ENCODE assay signal across 9 mouse cellular contexts in the genomic region with DNA sequence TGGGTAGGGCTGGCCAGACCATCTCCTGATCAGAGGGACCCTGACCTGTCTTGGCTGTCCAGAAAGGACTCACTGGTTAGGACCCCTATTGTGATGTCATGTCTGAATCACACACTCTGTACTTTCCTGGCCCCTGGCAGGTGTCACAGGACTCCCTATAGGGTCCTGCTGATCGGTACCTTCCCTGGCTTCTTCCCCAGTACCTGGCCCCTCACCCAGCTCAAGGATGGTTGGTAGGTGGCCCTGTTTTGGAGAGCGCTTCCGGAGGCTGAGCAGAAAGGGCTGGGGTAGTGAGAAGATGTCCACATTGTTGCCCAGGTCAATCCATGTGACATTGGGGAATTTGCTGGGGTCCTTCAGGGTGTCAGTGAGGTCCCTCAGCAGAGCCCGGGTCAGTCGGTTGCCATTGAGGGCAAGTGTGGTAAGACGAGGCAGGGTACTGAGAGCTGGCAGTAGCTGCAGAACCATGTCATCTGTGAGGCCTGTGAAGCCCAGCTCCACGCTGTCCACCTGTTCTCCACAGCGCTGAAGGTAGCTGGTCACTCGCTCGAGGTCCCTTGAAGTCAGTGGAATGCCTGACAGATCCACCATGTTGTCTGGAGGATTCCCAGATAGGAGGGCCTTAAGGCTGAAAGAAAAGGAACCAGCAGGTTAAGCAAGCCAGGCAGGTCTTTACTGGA. TPM values are rescaled to one million over a fixed set of nuclear protein-coding genes. Genes with fewer than 3 reads are reported as not detected.
DNase-seq lines count a peak whose midpoint lies in the region; ATAC-seq and TF ChIP-seq lines count a peak whose summit lies in the region.
"Had no signal": no experiment of that assay in that cellular context is flagged by ENCODE, and none has a peak within 500 bp of the region (broad histone marks: within the 10 kb centered on the region; RNA-seq: fewer than 3 reads in every experiment).

No protein-coding gene starts in this region.

- WGBS in heart, embryonic 10.5 days, result 41% methylated on average over 10 of the region's 10 CpGs
- WGBS in hindbrain, postnatal 0 days, result 44% methylated on average over 10 of the region's 10 CpGs
- 44% methylated on average over 10 of the region's 10 CpGs for WGBS in midbrain, postnatal 0 days

- H3K4me3 ChIP-seq in heart, embryonic 10.5 days, result peak overlapping the region; percentile 83
- H3K4me3 ChIP-seq in hindbrain, postnatal 0 days (ENCODE audit: low read length), result no peak overlapping the region
- H3K4me3 ChIP-seq in midbrain, postnatal 0 days (ENCODE audit: low read depth, low read length), result no peak overlapping the region

- DNase-seq in heart, embryonic 10.5 days (ENCODE audit: low spot score), result no peak
- no peak for DNase-seq in heart, postnatal 4 days
- DNase-seq in c-Kit-positive CD71-positive TER-119-positive erythroid progenitor cells, embryonic 14.5 days (ENCODE audit: low spot score), result peak; percentile 20
- no peak for DNase-seq in hindbrain, postnatal 0 days (ENCODE audit: low spot score)
- DNase-seq in midbrain, postnatal 0 days (ENCODE audit: low spot score), result no peak
- no peak for DNase-seq in spleen, postnatal 10 days (ENCODE audit: low spot score in 2 of 2)
- DNase-seq in gastrocnemius, postnatal 4 days (ENCODE audit: low spot score in 2 of 2), result no peak
- no peak for DNase-seq in cerebellum, adult 8-10 months

- peaks cover 74% of the 10 kb centered on the region for H3K36me3 ChIP-seq in heart, embryonic 10.5 days
- H3K36me3 ChIP-seq in hindbrain, postnatal 0 days (ENCODE audit: insufficient read depth, low read length), result peaks cover 33% of the 10 kb centered on the region
- H3K36me3 ChIP-seq in midbrain, postnatal 0 days (ENCODE audit: insufficient read depth, low read length), result peaks cover 36% of the 10 kb centered on the region

- H3K9ac ChIP-seq in hindbrain, postnatal 0 days (replicated peaks; ENCODE audit: low read length), result peak overlapping the region; percentile 93; the same call in 1 of the 2 replicates
- peak overlapping the region; percentile 6; the same call in 1 of the 2 replicates for H3K9ac ChIP-seq in midbrain, postnatal 0 days (replicated peaks; ENCODE audit: low read length, poor library complexity, severe bottlenecking)

- H3K27me3 ChIP-seq in heart, embryonic 10.5 days (ENCODE audit: insufficient read depth, poor library complexity, severe bottlenecking), result no peaks in the 10 kb centered on the region
- H3K27me3 ChIP-seq in hindbrain, postnatal 0 days (ENCODE audit: insufficient read depth, low read length), result no peaks in the 10 kb centered on the region
- H3K27me3 ChIP-seq in midbrain, postnatal 0 days (ENCODE audit: insufficient read depth, low read length), result no peaks in the 10 kb centered on the region
- H3K27me3 ChIP-seq: Patski had no signal

- H3K27ac ChIP-seq in heart, embryonic 10.5 days, result peak overlapping the region; percentile 36; the same call in 1 of the 2 replicates
- H3K27ac ChIP-seq in hindbrain, postnatal 0 days, result peak overlapping the region; percentile 15; the same call in 1 of the 2 replicates
- H3K27ac ChIP-seq in midbrain, postnatal 0 days (ENCODE audit: low read depth, low read length), result peak overlapping the region; percentile 18; the same call in 1 of the 2 replicates

- H3K9me3 ChIP-seq in heart, embryonic 10.5 days, result no peaks in the 10 kb centered on the region
- no peaks in the 10 kb centered on the region for H3K9me3 ChIP-seq in hindbrain, postnatal 0 days (ENCODE audit: low read length)
- H3K9me3 ChIP-seq in midbrain, postnatal 0 days (ENCODE audit: low read length), result no peaks in the 10 kb centered on the region

- no peak for ATAC-seq in hindbrain, postnatal 0 days
- ATAC-seq in midbrain, postnatal 0 days (ENCODE audit: low FRiP score), result no peak
- ATAC-seq: Patski had no signal

- peaks cover 27% of the 10 kb centered on the region for H3K4me1 ChIP-seq in heart, embryonic 10.5 days
- peaks cover 24% of the 10 kb centered on the region for H3K4me1 ChIP-seq in hindbrain, postnatal 0 days (ENCODE audit: insufficient read depth, low read length)
- peaks cover 18% of the 10 kb centered on the region for H3K4me1 ChIP-seq in midbrain, postnatal 0 days (ENCODE audit: insufficient read depth, low read length)

- TF ChIP-seq CTCF in hindbrain, postnatal 0 days (IDR thresholded peaks at IDR 0.05; ENCODE audit: low read depth), result no peak
- TF ChIP-seq CTCF in midbrain, postnatal 0 days (IDR thresholded peaks at IDR 0.05), result no peak

- peak overlapping the region; percentile 96 for H3K4me2 ChIP-seq in hindbrain, postnatal 0 days (ENCODE audit: low read depth, low read length)
- H3K4me2 ChIP-seq in midbrain, postnatal 0 days (ENCODE audit: low read depth, low read length, poor library complexity, severe bottlenecking), result peak overlapping the region; percentile 10; the same call in 1 of the 2 replicates

RNA-seq across cellular contexts. Expression of a gene that starts 31.5 kb away (rescaled TPM):
- 4.2 and 5.9 TPM in 2 replicates for polyA plus RNA-seq in heart, embryonic 10.5 days (2016; fragmentation: Nextera tagmentation; extraction: Ambion mirVana)
- 1 to 10 TPM; 3.0 to 3.2 TPM for total RNA-seq in heart, postnatal 4 days (2021)
- 46.2 and 51.0 TPM in 2 replicates for total RNA-seq in hindbrain, postnatal 0 days (2014; rRNA removed)
- 24.4 and 24.9 TPM in 2 replicates for polyA plus RNA-seq in hindbrain, postnatal 0 days (2015; fragmentation: Nextera tagmentation; extraction: Ambion mirVana)
- total RNA-seq in midbrain, postnatal 0 days (2014; rRNA removed), result 55.4 and 62.0 TPM in 2 replicates
- polyA plus RNA-seq in midbrain, postnatal 0 days (2015; fragmentation: Nextera tagmentation; extraction: Ambion mirVana), result 31.0 and 32.9 TPM in 2 replicates
- total RNA-seq in gastrocnemius, postnatal 4 days (2021), result 1 to 10 TPM; 3.6 to 4.7 TPM

RNA-seq across cellular contexts. Expression of a gene that starts 42.6 kb away (rescaled TPM):
- polyA plus RNA-seq in heart, embryonic 10.5 days (2016; fragmentation: Nextera tagmentation; extraction: Ambion mirVana), result 14.9 and 17.2 TPM in 2 replicates
- 10 to 100 TPM; 15.7 to 16.5 TPM for total RNA-seq in heart, postnatal 4 days (2021)
- total RNA-seq in hindbrain, postnatal 0 days (2014; rRNA removed), result 26.0 and 29.7 TPM in 2 replicates
- polyA plus RNA-seq in hindbrain, postnatal 0 days (2015; fragmentation: Nextera tagmentation; extraction: Ambion mirVana), result 6.4 and 6.9 TPM in 2 replicates
- total RNA-seq in midbrain, postnatal 0 days (2014; rRNA removed), result 23.3 and 25.9 TPM in 2 replicates
- polyA plus RNA-seq in midbrain, postnatal 0 days (2015; fragmentation: Nextera tagmentation; extraction: Ambion mirVana), result 6.9 and 7.4 TPM in 2 replicates
- 10 to 100 TPM; 29.1 to 31.3 TPM for total RNA-seq in gastrocnemius, postnatal 4 days (2021)

RNA-seq across cellular contexts. Expression of a gene that starts 42.7 kb away (rescaled TPM):
- polyA plus RNA-seq in heart, embryonic 10.5 days (2016; fragmentation: Nextera tagmentation; extraction: Ambion mirVana), result 40.5 and 49.6 TPM in 2 replicates
- total RNA-seq in heart, postnatal 4 days (2021), result 10 to 100 TPM; 18.5 to 20.9 TPM
- total RNA-seq in hindbrain, postnatal 0 days (2014; rRNA removed), result 15.6 and 43.9 TPM in 2 replicates
- polyA plus RNA-seq in hindbrain, postnatal 0 days (2015; fragmentation: Nextera tagmentation; extraction: Ambion mirVana), result 22.6 and 28.1 TPM in 2 replicates
- total RNA-seq in midbrain, postnatal 0 days (2014; rRNA removed), result 24.0 and 58.3 TPM in 2 replicates
- 22.7 and 23.4 TPM in 2 replicates for polyA plus RNA-seq in midbrain, postnatal 0 days (2015; fragmentation: Nextera tagmentation; extraction: Ambion mirVana)
- total RNA-seq in gastrocnemius, postnatal 4 days (2021), result 10 to 100 TPM; 24.2 to 26.0 TPM

RNA-seq across cellular contexts. Expression of a gene that starts 54.8 kb away (rescaled TPM):
- polyA plus RNA-seq in heart, embryonic 10.5 days (2016; fragmentation: Nextera tagmentation; extraction: Ambion mirVana), result 2,741 and 3,131 TPM in 2 replicates
- 100 to 1,000 TPM; 828 to 847 TPM for total RNA-seq in heart, postnatal 4 days (2021)
- total RNA-seq in hindbrain, postnatal 0 days (2014; rRNA removed), result 1,525 and 1,633 TPM in 2 replicates
- 4,229 and 4,277 TPM in 2 replicates for polyA plus RNA-seq in hindbrain, postnatal 0 days (2015; fragmentation: Nextera tagmentation; extraction: Ambion mirVana)
- total RNA-seq in midbrain, postnatal 0 days (2014; rRNA removed), result 1,443 and 2,095 TPM in 2 replicates
- polyA plus RNA-seq in midbrain, postnatal 0 days (2015; fragmentation: Nextera tagmentation; extraction: Ambion mirVana), result 4,479 and 4,841 TPM in 2 replicates
- total RNA-seq in gastrocnemius, postnatal 4 days (2021), result 1,000 to 10,000 TPM; 1,167 to 1,215 TPM
